Mouse (Mus musculus): ENCODE measurements at regions not wholly inside any gene's neighbourhood (a gene's known extent, or its start where the extent isn't known, plus 50 kb on each side); places are given as distances from the start of the nearest gene placed in this dataset.

GRCm38 (mm10) chr8:88451658-88452500 is 69.3 kb upstream of the Nkd1 start:
- DNase-seq (ENCODE audit: low spot score) (peak; percentile 25), ATAC-seq (ENCODE audit: low FRiP score, low TSS enrichment) (peak; percentile 25; the same call in 1 of the 2 replicates)
- Histone ChIP-seq H3K27me3 (ENCODE audit: control insufficient read depth, insufficient read depth, low read length) (peaks cover 7% of the 10 kb centered on the region), H3K9me3 (ENCODE audit: control insufficient read depth, low read length) (no peaks in the 10 kb centered on the region), H3K4me3 (ENCODE audit: low read depth, low read length) (peak overlapping the region; percentile 2; the same call in 1 of the 2 replicates), H3K27ac (replicated peaks) (no peak overlapping the region), H3K36me3 (ENCODE audit: control insufficient read depth, insufficient read depth, low read length) (no peaks in the 10 kb centered on the region), H3K4me1 (replicated peaks; ENCODE audit: control insufficient read depth, insufficient read depth) (peaks cover 3% of the 10 kb centered on the region; the same call in 1 of the 2 replicates), H3K9ac (ENCODE audit: low read length) (no peak overlapping the region), H3K4me2 (replicated peaks; ENCODE audit: low read depth) (0 out of 2 replicates have a peak overlapping the region, but pooled peaks have one; percentile 23)
- WGBS: 31% methylated on average over 15 of the region's 17 CpGs
- no peak for TF ChIP-seq EP300 (optimal IDR thresholded peaks at IDR 0.05)
- peak; percentile 44; the same call in 1 of the 2 replicates for TF ChIP-seq CTCF (IDR thresholded peaks at IDR 0.05; ENCODE audit: low read depth)

DNA sequence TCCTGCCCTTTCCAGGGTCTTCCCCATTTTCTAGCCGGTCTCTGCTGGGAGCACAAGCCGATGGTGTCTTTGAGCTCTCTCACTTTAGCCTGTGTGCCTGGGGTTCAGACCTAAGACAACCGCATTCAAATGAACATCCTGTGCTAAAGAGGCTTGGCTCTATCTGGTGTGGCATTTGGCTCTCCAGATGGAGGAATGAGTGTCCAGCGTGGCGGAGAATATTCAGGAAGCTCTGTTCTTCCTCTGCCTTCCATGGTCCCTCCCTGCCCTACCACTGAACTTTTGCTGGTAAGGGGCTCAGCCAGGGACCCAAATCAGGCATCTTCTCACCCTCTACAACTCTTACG is 68.7 kb upstream of the Nkd1 start:
- H3K4me3 ChIP-seq (ENCODE audit: low read depth, low read length): no peak overlapping the region
- WGBS: 85% methylated on average over 6 of the region's 6 CpGs
- H3K9me3 ChIP-seq (ENCODE audit: control insufficient read depth, low read length): no peaks in the 10 kb centered on the region
- H3K4me1 ChIP-seq (replicated peaks; ENCODE audit: control insufficient read depth, insufficient read depth): peaks cover 3% of the 10 kb centered on the region; the same call in 1 of the 2 replicates
- DNase-seq (ENCODE audit: low spot score) (no peak), ATAC-seq (ENCODE audit: low FRiP score, low TSS enrichment) (no peak)
- no peaks in the 10 kb centered on the region for H3K36me3 ChIP-seq (ENCODE audit: control insufficient read depth, insufficient read depth, low read length)
- TF ChIP-seq EP300 (optimal IDR thresholded peaks at IDR 0.05) (no peak), CTCF (IDR thresholded peaks at IDR 0.05; ENCODE audit: low read depth) (no peak)
- H3K27me3 ChIP-seq (ENCODE audit: control insufficient read depth, insufficient read depth, low read length): peaks cover 7% of the 10 kb centered on the region
- no peak overlapping the region for H3K4me2 ChIP-seq (replicated peaks; ENCODE audit: low read depth)
- no peak overlapping the region for H3K9ac ChIP-seq (ENCODE audit: low read length)
- no peak overlapping the region for H3K27ac ChIP-seq (replicated peaks)

DNA sequence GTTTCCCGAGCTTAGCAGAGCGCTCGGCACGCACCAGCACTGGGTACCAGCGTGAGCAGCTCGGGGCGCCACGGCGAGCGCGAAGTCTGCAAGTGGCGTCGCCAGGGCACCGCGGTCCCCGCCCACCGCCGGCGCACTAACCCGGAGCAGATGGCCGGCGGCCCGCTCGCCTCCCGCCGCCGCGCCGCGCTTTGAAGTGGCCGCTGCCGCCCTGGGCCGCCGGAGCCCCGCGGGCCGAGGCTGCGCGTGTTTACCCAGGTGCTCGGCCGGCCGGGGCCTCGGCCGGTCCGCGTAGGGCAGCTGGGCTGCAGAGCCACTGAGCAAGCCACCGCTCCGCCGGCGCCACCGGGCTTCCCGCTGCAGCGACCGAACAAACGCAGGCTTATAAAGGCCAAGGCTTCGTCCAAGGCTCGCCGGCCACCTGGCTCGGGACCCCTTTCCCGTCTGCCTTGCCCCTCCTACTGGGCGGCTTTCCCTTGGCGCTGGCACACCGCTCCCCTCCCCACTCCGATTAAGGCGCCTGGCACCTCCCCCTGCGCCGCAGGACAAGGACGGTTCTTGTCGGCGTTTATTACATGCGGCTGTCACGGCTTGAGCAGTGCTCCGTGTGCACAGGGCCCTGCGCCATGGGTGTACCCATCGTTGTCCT is 67.0 kb upstream of the Nkd1 start:
- TF ChIP-seq EP300 (optimal IDR thresholded peaks at IDR 0.05): no peak
- TF ChIP-seq CTCF (IDR thresholded peaks at IDR 0.05; ENCODE audit: low read depth): no peak; the same call in 1 of the 2 replicates
- WGBS: under 1% methylated on average over 64 of the region's 75 CpGs

GRCm38 (mm10) chr8:88454906-88455305 is 66.2 kb upstream of the Nkd1 start:
- Histone ChIP-seq H3K4me3 (ENCODE audit: low read depth, low read length) (no peak overlapping the region), H3K9me3 (ENCODE audit: control insufficient read depth, low read length) (no peaks in the 10 kb centered on the region), H3K9ac (ENCODE audit: low read length) (no peak overlapping the region), H3K4me1 (replicated peaks; ENCODE audit: control insufficient read depth, insufficient read depth) (peaks cover 3% of the 10 kb centered on the region; the same call in 1 of the 2 replicates), H3K4me2 (replicated peaks; ENCODE audit: low read depth) (peak overlapping the region; percentile 92; the same call in 1 of the 2 replicates), H3K27me3 (ENCODE audit: control insufficient read depth, insufficient read depth, low read length) (peaks cover 7% of the 10 kb centered on the region), H3K27ac (replicated peaks) (no peak overlapping the region), H3K36me3 (ENCODE audit: control insufficient read depth, insufficient read depth, low read length) (no peaks in the 10 kb centered on the region)
- TF ChIP-seq EP300 (optimal IDR thresholded peaks at IDR 0.05): no peak
- TF ChIP-seq CTCF (IDR thresholded peaks at IDR 0.05; ENCODE audit: low read depth): no peak
- DNase-seq (ENCODE audit: low spot score) (no peak), ATAC-seq (ENCODE audit: low FRiP score, low TSS enrichment) (no peak)
- WGBS: 6% methylated on average over 4 of the region's 4 CpGs

More for the DNA sequence above, 67.0 kb upstream of the Nkd1 start:
- Histone ChIP-seq H3K4me3 (ENCODE audit: low read depth, low read length) (peak overlapping the region; percentile 53), H3K9ac (ENCODE audit: low read length) (peak overlapping the region; percentile 48), H3K4me1 (replicated peaks; ENCODE audit: control insufficient read depth, insufficient read depth) (peaks cover 3% of the 10 kb centered on the region; the same call in 1 of the 2 replicates), H3K4me2 (replicated peaks; ENCODE audit: low read depth) (peak overlapping the region; percentile 92), H3K27me3 (ENCODE audit: control insufficient read depth, insufficient read depth, low read length) (peaks cover 7% of the 10 kb centered on the region), H3K27ac (replicated peaks) (peak overlapping the region; percentile 40; the same call in 1 of the 2 replicates), H3K36me3 (ENCODE audit: control insufficient read depth, insufficient read depth, low read length) (no peaks in the 10 kb centered on the region), H3K9me3 (ENCODE audit: control insufficient read depth, low read length) (no peaks in the 10 kb centered on the region)
- DNase-seq (ENCODE audit: low spot score) (peak; percentile 78), ATAC-seq (ENCODE audit: low FRiP score, low TSS enrichment) (peak; percentile 64)

DNA sequence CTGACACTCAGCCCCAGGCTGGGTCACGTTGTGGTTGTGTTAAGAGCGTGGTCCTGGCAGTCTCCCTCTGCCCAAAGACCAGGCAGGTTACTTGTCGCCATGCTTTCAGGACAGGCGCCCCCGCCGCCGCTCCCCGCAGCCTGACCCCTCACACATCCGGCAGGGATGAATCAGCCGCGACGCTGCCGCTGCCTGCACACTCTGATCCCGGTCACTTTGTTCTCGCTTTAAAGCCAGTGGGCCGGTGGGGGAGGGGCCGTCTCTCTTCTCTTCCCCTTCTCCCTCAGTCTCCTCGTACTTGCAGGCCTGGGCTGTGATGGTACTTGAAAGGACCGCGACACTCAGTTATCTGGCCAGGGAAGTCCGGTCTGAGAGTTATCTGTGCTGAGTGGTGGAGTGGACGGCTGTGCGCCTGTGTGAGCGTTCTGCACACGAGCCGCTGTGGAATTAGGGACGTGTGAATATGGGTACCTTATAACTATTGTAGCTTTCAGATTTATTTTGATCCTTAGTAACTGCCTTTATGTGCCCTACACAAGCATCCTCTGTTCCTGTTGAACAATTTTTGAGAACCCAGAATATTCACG is 65.6 kb upstream of the Nkd1 start:
- H3K27me3 ChIP-seq (ENCODE audit: control insufficient read depth, insufficient read depth, low read length): peaks cover 7% of the 10 kb centered on the region

More for the DNA sequence above, 65.6 kb upstream of the Nkd1 start:
- Histone ChIP-seq H3K4me2 (replicated peaks; ENCODE audit: low read depth) (0 out of 2 replicates have a peak overlapping the region, but pooled peaks have one; percentile 14), H3K4me1 (replicated peaks; ENCODE audit: control insufficient read depth, insufficient read depth) (peaks cover 3% of the 10 kb centered on the region; the same call in 1 of the 2 replicates), H3K9me3 (ENCODE audit: control insufficient read depth, low read length) (no peaks in the 10 kb centered on the region), H3K27ac (replicated peaks) (no peak overlapping the region), H3K9ac (ENCODE audit: low read length) (no peak overlapping the region), H3K4me3 (ENCODE audit: low read depth, low read length) (no peak overlapping the region), H3K36me3 (ENCODE audit: control insufficient read depth, insufficient read depth, low read length) (no peaks in the 10 kb centered on the region)
- TF ChIP-seq EP300 (optimal IDR thresholded peaks at IDR 0.05) (no peak), CTCF (IDR thresholded peaks at IDR 0.05; ENCODE audit: low read depth) (no peak)
- WGBS: 15% methylated on average over 28 of the region's 28 CpGs
- ATAC-seq (ENCODE audit: low FRiP score, low TSS enrichment) (no peak), DNase-seq (ENCODE audit: low spot score) (no peak)
